Mouse (Mus musculus) T-helper 2 cell (primary cell): Measurements from ENCODE around the gene Ppil1.
"Not testable (repeated sequence)": the region's sequence is repeated elsewhere in the genome, so short reads cannot be mapped to it uniquely, and the experiment has no call there.

Source experiments
- in situ Hi-C: fragments of 300-600 bp; cut with MboI, MseI; formaldehyde crosslinking; loops from one replicate; pipeline ENCODE4 v1.15.1; 2025; ENCODE audit warnings: high pct_unique_total_duplicates

Ppil1 gene

GRCm38 (mm10) chr17:29254784-29255183 is 9.2 kb downstream of the Ppil1 start:
- in situ Hi-C loops, result loop anchor here (5.0 kb wide), 1 partner anchor 263 kb away; no protein-coding TSS in a partner anchor

GRCm38 (mm10) chr17:29253684-29254083 is 10.3 kb downstream of the Ppil1 start:
- in situ Hi-C loops, result no loop called here

GRCm38 (mm10) chr17:29253236-29253635 is 10.8 kb downstream of the Ppil1 start:
- in situ Hi-C loops, result no loop called here

- in situ Hi-C loops, result no loop called here
These were observed 12.2 kb downstream of the Ppil1 start for GRCm38 (mm10) chr17:29251608-29252390.

GRCm38 (mm10) chr17:29251006-29251405 is 13.0 kb downstream of the Ppil1 start:
- in situ Hi-C loops, result not testable (repeated sequence)

- in situ Hi-C loops, result loop anchor here (5.0 kb wide), 1 partner anchor 202 kb away; no protein-coding TSS in a partner anchor
These were observed 14.5 kb downstream of the Ppil1 start for GRCm38 (mm10) chr17:29249512-29249911.

- in situ Hi-C loops, result loop anchor here (5.0 kb wide), 1 partner anchor 201 kb away; no protein-coding TSS in a partner anchor
These were observed 16.1 kb downstream of the Ppil1 start for GRCm38 (mm10) chr17:29247881-29248280.

GRCm38 (mm10) chr17:29246602-29247001 is 17.4 kb downstream of the Ppil1 start:
- in situ Hi-C loops, result loop anchor here (5.0 kb wide), 1 partner anchor 199 kb away; no protein-coding TSS in a partner anchor

- in situ Hi-C loops, result loop anchor here (5.0 kb wide), 1 partner anchor 198 kb away; no protein-coding TSS in a partner anchor
These were observed 18.3 kb downstream of the Ppil1 start for GRCm38 (mm10) chr17:29245725-29246124.

- in situ Hi-C loops, result loop anchor here (5.0 kb wide), 2 partner anchors 68 to 198 kb away; no protein-coding TSS in a partner anchor
These were observed 19.1 kb downstream of the Ppil1 start for GRCm38 (mm10) chr17:29244912-29245311.

GRCm38 (mm10) chr17:29238421-29238945 is 25.5 kb downstream of the Ppil1 start:
- in situ Hi-C loops, result no loop called here

- in situ Hi-C loops, result no loop called here
These were observed 26.1 kb downstream of the Ppil1 start, which contains the start of gene Cpne5 for GRCm38 (mm10) chr17:29237772-29238420. Gene Cpne5 (minus strand): TSS chr17:29238167.

GRCm38 (mm10) chr17:29237267-29237771 is 26.7 kb downstream of the Ppil1 start:
- in situ Hi-C loops, result no loop called here

- in situ Hi-C loops, result no loop called here
These were observed 27.9 kb downstream of the Ppil1 start for GRCm38 (mm10) chr17:29236111-29236510.

GRCm38 (mm10) chr17:29231109-29231508 is 32.9 kb downstream of the Ppil1 start:
- in situ Hi-C loops, result no loop called here

- in situ Hi-C loops, result no loop called here
These were observed 43.4 kb downstream of the Ppil1 start for GRCm38 (mm10) chr17:29220631-29221030.

- in situ Hi-C loops, result no loop called here
These were observed 46.0 kb downstream of the Ppil1 start for GRCm38 (mm10) chr17:29218017-29218416.

GRCm38 (mm10) chr17:29216078-29216477 is 47.9 kb downstream of the Ppil1 start:
- in situ Hi-C loops, result no loop called here

GRCm38 (mm10) chr17:29214655-29215054 is 49.3 kb downstream of the Ppil1 start:
- in situ Hi-C loops, result no loop called here

- in situ Hi-C loops, result no loop called here
These were observed 49.9 kb downstream of the Ppil1 start for GRCm38 (mm10) chr17:29214193-29214456.

- in situ Hi-C loops, result no loop called here
These were observed 50.4 kb downstream of the Ppil1 start for GRCm38 (mm10) chr17:29213381-29214192.
